Mouse (Mus musculus): ENCODE measurements around the gene Zdhhc18. TPM values are rescaled to one million over a fixed set of nuclear protein-coding genes. Genes with fewer than 3 reads are reported as not detected.

Zdhhc18 gene
- polyA plus RNA-seq, 1 experiment: 20.3 TPM

GRCm38 (mm10) chr4:133559846-133560245, 90.1 kb downstream of the Zdhhc18 start:
- no peak for DNase-seq (ENCODE audit: low read depth)

- no peak for DNase-seq (ENCODE audit: low read depth)
Observed at GRCm38 (mm10) chr4:133557041-133557717, 92.8 kb downstream of the Zdhhc18 start.

Other genes starting within 250 kb of the Zdhhc18 start
- gene Tent5b, start 170.0 kb downstream of the Zdhhc18 start, polyA plus RNA-seq (2012; rRNA removed): 4.6 and 5.2 TPM in 2 replicates
- 4.2 and 5.2 TPM in 2 replicates for gene Trnp1, start 151.6 kb downstream of the Zdhhc18 start, polyA plus RNA-seq (2012; rRNA removed)
- gene Kdf1, start 131.2 kb downstream of the Zdhhc18 start, polyA plus RNA-seq (2012; rRNA removed): 19.2 and 33.4 TPM in 2 replicates
- gene Nudc, start 104.2 kb downstream of the Zdhhc18 start, polyA plus RNA-seq (2012; rRNA removed): 43.9 and 66.0 TPM in 2 replicates
- not detected in 2 replicates for gene Nr0b2, start 96.8 kb downstream of the Zdhhc18 start, polyA plus RNA-seq (2012; rRNA removed)
- gene Gpatch3, start 75.4 kb downstream of the Zdhhc18 start, polyA plus RNA-seq (2012; rRNA removed): 4.1 and 4.2 TPM in 2 replicates
- gene Gpn2, start 65.8 kb downstream of the Zdhhc18 start, polyA plus RNA-seq (2012; rRNA removed): 27.7 and 39.1 TPM in 2 replicates
- gene Sfn, start 48.0 kb downstream of the Zdhhc18 start, polyA plus RNA-seq (2012; rRNA removed): 29.2 and 32.6 TPM in 2 replicates
- 13.3 and 14.5 TPM in 2 replicates for gene Pigv, start 22.5 kb upstream of the Zdhhc18 start, polyA plus RNA-seq (2012; rRNA removed)
- gene Arid1a, start 106.6 kb upstream of the Zdhhc18 start, polyA plus RNA-seq (2012; rRNA removed): 29.7 and 49.4 TPM in 2 replicates
- 14.4 and 16.2 TPM in 2 replicates for gene Rps6ka1, start 237.6 kb upstream of the Zdhhc18 start, polyA plus RNA-seq (2012; rRNA removed)

Data from gonadal fat pad, adult 2 months (tissue).